Mouse (Mus musculus) frontal cortex, postnatal 25 days (tissue): Measurements from ENCODE around the gene Col4a3bp.

Experiments
- DNase-seq, 2 experiments: peaks; one replicate each; pipeline ENCODE4 v3.0.0; 2022; ENCODE audit warnings: low spot score in 2 of 2

The Col4a3bp gene

GRCm38 (mm10) chr13:96542081-96542889 lies at the start of gene Col4a3bp, which contains the start of gene Polk:
Gene Col4a3bp, plus strand, starts transcription at chr13:96542618.
Gene Polk, minus strand, starts transcription at chr13:96542579.
- DNase-seq: peak; percentile 90 to 93

DNA sequence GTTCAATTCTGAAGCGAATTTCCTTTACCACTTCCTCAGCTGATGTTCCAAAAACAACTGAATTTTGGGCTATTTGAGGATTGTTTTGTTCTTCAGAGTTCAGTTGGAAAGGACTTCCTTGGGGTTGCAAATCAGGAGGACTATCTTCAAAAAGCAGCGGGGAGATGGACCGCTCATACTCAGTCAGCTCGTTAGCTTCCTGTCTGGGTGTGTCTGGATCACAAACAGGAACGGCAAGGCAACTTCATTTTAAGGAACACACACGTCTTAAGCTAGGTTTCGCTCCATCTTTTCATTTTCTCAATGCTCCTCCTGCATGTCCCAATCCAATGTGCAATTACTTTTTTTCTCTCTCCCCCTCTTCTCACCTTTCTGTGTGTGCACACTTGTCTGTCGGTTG lies 45.8 kb upstream of the Col4a3bp start:
- no peak for DNase-seq

DNA sequence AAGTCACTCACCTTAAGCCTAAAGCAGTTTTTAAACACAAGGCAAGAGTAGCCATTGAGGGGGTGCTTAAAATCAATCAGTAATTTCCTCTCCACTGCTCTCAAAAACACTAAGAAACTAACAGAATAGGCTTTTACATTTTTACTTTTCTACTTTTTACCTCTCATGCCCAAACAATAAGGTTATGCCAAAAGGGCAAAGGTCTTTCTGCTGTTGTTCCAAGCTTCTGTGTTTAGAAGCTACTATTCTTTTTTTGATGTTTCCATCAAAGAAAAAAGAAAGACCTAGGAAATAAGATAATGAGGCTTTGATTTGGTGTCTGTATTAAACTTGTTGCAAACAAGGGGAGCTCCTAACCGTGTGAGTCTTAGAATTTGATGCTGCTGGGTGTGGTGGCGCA lies 42.5 kb upstream of the Col4a3bp start:
- DNase-seq: no peak

- no peak for DNase-seq
These were observed 36.8 kb upstream of the Col4a3bp start for GRCm38 (mm10) chr13:96505661-96506060.

DNA sequence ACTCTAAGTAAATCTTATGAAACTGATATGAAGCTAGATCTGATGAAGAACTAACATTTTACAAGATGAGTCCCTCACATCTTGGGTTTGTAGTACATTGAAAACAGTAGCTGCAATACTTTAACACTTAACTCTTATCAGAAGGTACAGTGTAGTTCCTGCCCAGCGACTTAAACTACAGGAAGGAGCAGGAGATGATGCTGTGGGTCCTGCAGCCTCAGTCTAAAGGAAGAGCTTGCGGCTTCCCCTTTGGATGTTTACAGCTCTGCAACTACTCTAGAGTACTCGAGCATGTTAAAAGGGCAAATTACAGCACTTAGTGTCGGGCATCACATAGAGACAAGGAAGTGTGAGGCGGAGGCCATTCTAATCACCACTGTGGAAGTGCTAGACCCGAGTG lies 36.1 kb upstream of the Col4a3bp start:
- no peak for DNase-seq

DNA sequence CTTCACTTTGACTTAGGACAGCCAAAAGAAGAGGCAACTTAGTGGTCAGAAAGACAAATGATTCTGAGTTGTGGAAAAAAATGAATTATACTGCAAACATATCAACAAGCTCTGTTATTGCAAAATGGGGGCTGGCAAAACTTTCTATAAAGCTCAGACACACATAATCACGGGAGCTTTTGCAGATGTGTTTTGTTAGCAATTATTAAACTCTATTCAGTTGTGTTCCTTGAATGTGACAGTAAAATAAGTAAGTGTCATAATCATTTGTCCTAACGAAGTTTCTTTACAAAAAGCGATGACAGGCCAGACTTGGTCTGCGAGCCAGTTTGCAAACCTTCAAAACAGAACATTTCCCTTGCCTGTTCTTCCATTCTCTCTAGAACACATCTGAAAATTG lies 34.9 kb upstream of the Col4a3bp start:
- no peak for DNase-seq

GRCm38 (mm10) chr13:96510635-96511034 lies 31.8 kb upstream of the Col4a3bp start:
- no peak for DNase-seq

DNA sequence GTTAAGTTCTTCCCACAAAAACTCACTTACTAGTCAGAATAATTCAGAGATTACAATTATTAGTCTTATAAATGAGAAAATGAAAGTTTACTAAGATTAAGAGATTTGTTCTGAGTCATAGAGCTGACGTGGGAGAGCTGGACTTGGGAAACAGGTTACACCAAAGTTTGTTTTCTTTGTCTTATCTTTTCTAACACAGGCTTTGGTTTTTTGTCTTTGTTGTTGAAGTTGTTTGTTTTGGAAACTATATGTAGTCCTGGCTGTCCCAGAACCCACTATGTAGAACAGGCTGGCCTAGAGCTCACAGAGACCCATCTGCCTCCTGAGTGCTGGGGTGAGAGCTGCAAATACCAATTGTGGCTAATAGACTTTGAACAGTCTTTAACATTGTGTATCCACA lies 31.2 kb upstream of the Col4a3bp start:
- no peak for DNase-seq

GRCm38 (mm10) chr13:96511893-96512292 lies 30.5 kb upstream of the Col4a3bp start:
- DNase-seq: no peak

- DNase-seq: no peak
These were observed 28.1 kb upstream of the Col4a3bp start for GRCm38 (mm10) chr13:96514154-96514942.

- DNase-seq: no peak
These were observed 26.2 kb upstream of the Col4a3bp start for GRCm38 (mm10) chr13:96516249-96516648.

- no peak for DNase-seq
These were observed 25.1 kb upstream of the Col4a3bp start for GRCm38 (mm10) chr13:96517335-96517734.

- DNase-seq: no peak
These were observed 21.1 kb upstream of the Col4a3bp start for GRCm38 (mm10) chr13:96521294-96521693.

- no peak for DNase-seq
These were observed 15.4 kb upstream of the Col4a3bp start for GRCm38 (mm10) chr13:96527022-96527421.

DNA sequence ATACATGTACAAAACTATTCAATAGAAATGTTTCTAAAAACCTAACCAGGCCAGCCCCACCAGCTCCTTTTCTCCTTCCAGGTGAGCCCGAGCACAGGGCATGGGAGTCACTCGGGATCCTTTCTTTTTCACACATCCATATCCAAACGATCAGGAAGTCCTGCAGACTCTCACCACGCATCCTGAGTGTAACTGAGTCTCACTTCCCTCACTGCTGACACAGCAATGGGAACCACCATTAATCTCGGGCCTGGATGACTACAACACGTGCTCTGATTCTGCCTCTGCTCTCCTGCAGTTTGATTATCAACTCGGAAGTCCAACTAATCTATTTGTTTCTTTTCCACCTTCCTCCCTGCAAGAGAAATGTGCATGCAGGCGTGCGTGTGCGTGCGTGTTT lies 14.6 kb upstream of the Col4a3bp start:
- DNase-seq: no peak

DNA sequence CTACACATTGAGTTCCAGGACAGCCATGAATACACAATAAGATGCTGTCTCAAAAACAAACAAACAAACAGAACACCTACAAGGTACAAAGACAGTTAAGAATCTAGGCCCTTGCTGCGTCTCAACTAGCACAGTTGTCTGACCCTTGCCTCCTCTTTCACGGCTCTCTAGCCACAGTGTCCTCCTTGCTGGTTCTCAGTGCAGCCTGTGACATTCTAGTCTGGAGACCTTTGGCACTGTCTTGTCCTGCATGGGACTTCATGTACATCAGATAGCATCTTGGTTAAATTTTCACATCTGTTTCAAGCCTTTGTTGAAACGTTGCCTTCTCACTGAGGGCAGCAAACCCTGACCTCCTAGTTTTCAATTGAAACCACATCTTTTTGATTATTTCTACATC lies 13.6 kb upstream of the Col4a3bp start:
- DNase-seq: no peak

DNA sequence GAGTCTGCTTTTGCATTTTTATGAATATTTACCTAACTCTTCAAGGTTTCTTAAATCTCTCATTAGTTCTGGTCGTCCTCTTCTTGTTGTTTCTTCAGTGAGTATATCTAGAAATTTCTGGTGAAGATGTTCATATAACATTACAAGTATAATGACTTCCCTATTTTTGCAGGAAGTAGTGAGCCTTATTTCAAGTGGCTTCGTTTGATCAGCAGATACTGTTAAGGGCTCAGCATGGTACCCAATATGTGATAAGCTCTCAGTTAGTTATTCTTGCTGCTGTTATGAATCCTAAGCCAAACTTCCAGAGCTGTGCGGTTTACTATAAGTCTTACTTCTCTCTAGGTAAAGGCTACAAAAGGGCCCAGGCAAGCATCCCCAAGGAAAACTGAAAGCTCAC lies 12.9 kb upstream of the Col4a3bp start:
- no peak for DNase-seq

DNA sequence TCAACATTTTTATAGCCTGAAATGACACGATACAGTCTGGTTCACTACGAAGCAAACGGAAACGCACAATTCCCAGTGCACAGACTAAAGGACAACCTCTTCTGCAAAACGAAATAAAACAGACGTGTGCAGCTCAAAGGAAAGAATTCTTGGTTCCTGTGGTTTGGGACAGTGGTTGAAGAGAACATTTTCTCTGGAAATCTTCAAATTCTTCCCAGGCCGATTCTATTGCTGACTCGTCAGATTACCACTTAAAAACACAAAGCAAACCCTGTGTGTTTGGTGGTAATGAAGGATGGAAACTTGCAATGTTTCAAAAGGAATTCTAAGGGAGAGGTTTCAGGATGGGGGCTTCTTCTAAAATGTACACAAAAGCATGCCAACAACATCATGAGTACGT lies 12.4 kb upstream of the Col4a3bp start:
- DNase-seq: no peak

GRCm38 (mm10) chr13:96532176-96532575 lies 10.2 kb upstream of the Col4a3bp start:
- no peak for DNase-seq

DNA sequence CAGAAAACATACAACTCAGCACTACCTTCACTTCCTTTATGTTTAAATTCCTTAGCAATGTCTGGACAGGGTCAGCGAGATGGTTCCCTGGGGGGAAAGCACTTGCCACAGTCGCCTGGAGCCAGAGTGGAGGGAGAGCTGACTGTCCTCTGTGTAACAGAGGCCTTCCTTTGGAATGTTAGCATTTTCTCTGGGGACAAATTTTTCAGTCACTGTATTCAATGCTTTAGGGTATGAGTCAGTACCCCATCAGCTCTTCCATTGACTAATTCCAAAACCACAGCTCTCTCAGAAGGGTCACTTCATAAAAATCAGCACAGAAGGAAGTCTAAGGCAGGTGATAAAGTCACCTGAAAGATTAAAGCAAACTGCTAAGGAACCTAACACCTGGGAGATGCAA lies 8.7 kb upstream of the Col4a3bp start:
- no peak for DNase-seq

DNA sequence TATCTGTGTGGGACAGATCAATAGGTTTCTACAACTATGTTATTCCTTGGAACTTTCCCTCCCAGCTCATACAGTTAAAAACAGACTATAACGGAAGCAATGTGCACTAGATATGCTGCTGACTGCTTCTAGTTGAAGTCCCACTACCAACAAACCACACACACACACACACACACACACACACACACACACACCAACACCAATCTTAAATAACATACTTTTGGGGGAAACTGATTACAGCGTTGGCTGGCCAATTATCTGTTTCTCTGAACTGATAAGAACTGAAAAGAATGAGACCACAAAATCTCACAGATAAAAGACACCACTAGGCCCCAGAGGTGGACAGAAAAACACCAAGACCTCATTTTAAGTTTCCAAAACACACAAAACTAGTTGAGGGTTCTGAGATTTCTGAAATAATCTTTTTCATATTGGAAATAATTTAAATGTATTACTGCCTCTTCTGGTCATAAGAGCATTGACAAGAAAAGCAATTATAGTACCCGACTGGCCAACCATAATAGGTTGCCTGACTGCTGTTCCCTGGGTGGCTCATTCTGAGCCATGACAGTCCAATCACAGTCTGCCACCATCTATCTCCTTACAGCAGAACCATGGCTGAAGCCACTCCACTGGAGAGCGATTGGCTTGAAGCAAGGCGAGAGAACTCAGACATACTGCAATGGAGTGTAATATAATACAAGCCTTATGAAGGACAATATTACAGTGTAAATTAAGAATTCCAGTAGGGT lies 5.4 kb upstream of the Col4a3bp start:
- no peak for DNase-seq

GRCm38 (mm10) chr13:96538103-96538502 lies 4.3 kb upstream of the Col4a3bp start:
- DNase-seq: no peak
